Mouse (Mus musculus) gastrocnemius, postnatal 25 days (tissue): ENCODE data around the gene Il11ra1. TPM values are rescaled to one million over a fixed set of nuclear protein-coding genes. Genes with fewer than 3 reads are reported as not detected.

Source experiments
- DNase-seq: peaks from one replicate; pipeline ENCODE4 v3.0.0; 2022
- total RNA-seq, 2 experiments: library from RNA; stranded (reverse); gene quantifications; 1 replicate in 1 of 2; 2 replicates in 1 of 2; pipeline ENCODE4 v1.2.3; 2021

The Il11ra1 gene
- total RNA-seq, 2 experiments from 2014 or later = 37.2 to 42.1 TPM

GRCm38 (mm10) chr4:41708192-41708745 lies 8.5 kb downstream of the Il11ra1 start:
- no peak for DNase-seq

GRCm38 (mm10) chr4:41710229-41710628 lies 10.4 kb downstream of the Il11ra1 start:
- DNase-seq = no peak

GRCm38 (mm10) chr4:41711705-41712375 lies 12.1 kb downstream of the Il11ra1 start:
- DNase-seq = no peak

GRCm38 (mm10) chr4:41712421-41713196 lies 12.8 kb downstream of the Il11ra1 start:
- DNase-seq = peak; percentile 51

GRCm38 (mm10) chr4:41713197-41714067 lies 13.6 kb downstream of the Il11ra1 start, which contains the start of gene Rpp25l:
Rpp25l (minus strand) TSS chr4:41713534.
- peak; percentile 88 for DNase-seq

- no peak for DNase-seq
Observed at GRCm38 (mm10) chr4:41714276-41714675, 14.5 kb downstream of the Il11ra1 start.

- DNase-seq = no peak
Observed at GRCm38 (mm10) chr4:41715082-41715481, 15.3 kb downstream of the Il11ra1 start.

- DNase-seq = no peak
Observed at GRCm38 (mm10) chr4:41715596-41715995, 15.8 kb downstream of the Il11ra1 start.

- DNase-seq = no peak
Observed at GRCm38 (mm10) chr4:41716834-41717233, 17.0 kb downstream of the Il11ra1 start.

GRCm38 (mm10) chr4:41722918-41723351 lies 23.1 kb downstream of the Il11ra1 start, which contains the start of gene Dctn3:
Dctn3 (minus strand) TSS chr4:41723170.
- DNase-seq = peak; percentile 83

GRCm38 (mm10) chr4:41726826-41727621 lies 27.2 kb downstream of the Il11ra1 start:
- DNase-seq = no peak

- no peak for DNase-seq
Observed at GRCm38 (mm10) chr4:41731052-41731765, 31.4 kb downstream of the Il11ra1 start, which contains the start of gene Arid3c. Arid3c (minus strand) TSS chr4:41731142.

- peak; percentile 62 for DNase-seq
Observed at GRCm38 (mm10) chr4:41737602-41738255, 37.9 kb downstream of the Il11ra1 start.

- DNase-seq = no peak
Observed at GRCm38 (mm10) chr4:41738256-41738603, 38.4 kb downstream of the Il11ra1 start.

GRCm38 (mm10) chr4:41739260-41739659 lies 39.5 kb downstream of the Il11ra1 start:
- DNase-seq = no peak

- DNase-seq = no peak
Observed at GRCm38 (mm10) chr4:41740380-41741157, 40.8 kb downstream of the Il11ra1 start.

- peak; percentile 93 for DNase-seq
Observed at GRCm38 (mm10) chr4:41741158-41741560, 41.4 kb downstream of the Il11ra1 start.

GRCm38 (mm10) chr4:41744131-41744530 lies 44.3 kb downstream of the Il11ra1 start:
- no peak for DNase-seq

- DNase-seq = no peak
Observed at GRCm38 (mm10) chr4:41745021-41745420, 45.2 kb downstream of the Il11ra1 start.
